Mouse (Mus musculus) myocyte (in vitro differentiated cells): ENCODE data around the gene AA986860. TPM values are rescaled to one million over a fixed set of nuclear protein-coding genes. Genes with fewer than 3 reads are reported as not detected.

ENCODE experiments used
- H3K27me3 ChIP-seq: one replicate; pipeline ENCODE4 v1.6.1; 2011; ENCODE audit not compliant: control insufficient read depth, insufficient read depth, insufficient read length
- H3K36me3 ChIP-seq: one replicate; pipeline ENCODE4 v1.6.1; 2011; ENCODE audit not compliant: control insufficient read depth, insufficient read depth
- H3K4me2 ChIP-seq: one replicate; pipeline ENCODE4 v1.6.1; 2011; ENCODE audit warnings: low read depth, control low read depth
- H3K4me3 ChIP-seq: one replicate; pipeline ENCODE4 v1.5.1; 2011; ENCODE audit warnings: mild to moderate bottlenecking, control low read depth, moderate library complexity
- H3K79me2 ChIP-seq: one replicate; pipeline ENCODE4 v1.6.1; 2011; ENCODE audit not compliant: control insufficient read depth, insufficient read depth
- H3ac ChIP-seq: one replicate; pipeline ENCODE4 v1.6.1; 2011; ENCODE audit not compliant: control insufficient read depth, insufficient read length
- CEBPB ChIP-seq: IDR thresholded peaks from 2 replicates; pipeline ENCODE4 v1.6.1; 2011; ENCODE audit warnings: mild to moderate bottlenecking, moderate library complexity; ENCODE audit not compliant: poor library complexity, insufficient read depth, severe bottlenecking
- E2F4 ChIP-seq: IDR thresholded peaks from one replicate; pipeline ENCODE4 v1.6.1; 2011; ENCODE audit warnings: mild to moderate bottlenecking, control low read depth, moderate library complexity; ENCODE audit not compliant: insufficient read depth
- MAX ChIP-seq: IDR thresholded peaks from one replicate; pipeline ENCODE4 v1.6.1; 2011; ENCODE audit warnings: low read depth, mild to moderate bottlenecking, control low read depth
- MYOD1 ChIP-seq, 3 experiments: IDR thresholded peaks; one replicate each; pipeline ENCODE4 v1.6.1; 2011; ENCODE audit warnings: control low read depth in 2 of 3, low read depth in 2 of 3, mild to moderate bottlenecking in 2 of 3, moderate library complexity in 1 of 3; ENCODE audit not compliant: insufficient read length in 2 of 3, control insufficient read depth in 1 of 3
- MYOG ChIP-seq, 3 experiments: IDR thresholded peaks; one replicate each; pipeline ENCODE4 v1.6.1; 2011; ENCODE audit warnings: control low read depth in 2 of 3, low read depth in 2 of 3, mild to moderate bottlenecking in 2 of 3; ENCODE audit not compliant: insufficient read length in 2 of 3, control insufficient read depth in 1 of 3, insufficient read depth in 1 of 3
- POLR2A ChIP-seq: IDR thresholded peaks from one replicate; pipeline ENCODE4 v1.6.1; 2011; ENCODE audit warnings: low read depth, mild to moderate bottlenecking, control low read depth, moderate library complexity; ENCODE audit not compliant: insufficient read length
- POLR2AphosphoS2 ChIP-seq: IDR thresholded peaks from one replicate; pipeline ENCODE4 v1.6.1; 2011; ENCODE audit warnings: low read depth, control low read depth; ENCODE audit not compliant: insufficient read length
- REST ChIP-seq: IDR thresholded peaks from one replicate; pipeline ENCODE4 v1.6.1; 2011; ENCODE audit warnings: mild to moderate bottlenecking, control low read depth, moderate library complexity; ENCODE audit not compliant: insufficient read depth, insufficient read length
- SRF ChIP-seq: IDR thresholded peaks from one replicate; pipeline ENCODE4 v1.6.1; 2011; ENCODE audit warnings: low read depth; ENCODE audit not compliant: control insufficient read depth, insufficient read length
- TCF12 ChIP-seq: IDR thresholded peaks from one replicate; pipeline ENCODE4 v1.6.1; 2011; ENCODE audit warnings: mild to moderate bottlenecking, control low read depth; ENCODE audit not compliant: poor library complexity, insufficient read depth, severe bottlenecking
- TCF3 ChIP-seq: IDR thresholded peaks from one replicate; pipeline ENCODE4 v1.6.1; 2011; ENCODE audit warnings: low read depth, control low read depth; ENCODE audit not compliant: insufficient read length
- USF1 ChIP-seq: IDR thresholded peaks from one replicate; pipeline ENCODE4 v1.6.1; 2011; ENCODE audit warnings: low read depth, mild to moderate bottlenecking, control low read depth, moderate library complexity
- polyA plus RNA-seq: library from polyadenylated mRNA; unstranded; fragments of >200 nt; fragmentation: generic; extraction: Trizol; gene quantifications from one replicate; pipeline ENCODE4 v1.2.1, GENCODE M21; 2012; ENCODE audit warnings: missing spikeins

Gene AA986860
- polyA plus RNA-seq, 1 experiment, result 1.2 TPM

DNA sequence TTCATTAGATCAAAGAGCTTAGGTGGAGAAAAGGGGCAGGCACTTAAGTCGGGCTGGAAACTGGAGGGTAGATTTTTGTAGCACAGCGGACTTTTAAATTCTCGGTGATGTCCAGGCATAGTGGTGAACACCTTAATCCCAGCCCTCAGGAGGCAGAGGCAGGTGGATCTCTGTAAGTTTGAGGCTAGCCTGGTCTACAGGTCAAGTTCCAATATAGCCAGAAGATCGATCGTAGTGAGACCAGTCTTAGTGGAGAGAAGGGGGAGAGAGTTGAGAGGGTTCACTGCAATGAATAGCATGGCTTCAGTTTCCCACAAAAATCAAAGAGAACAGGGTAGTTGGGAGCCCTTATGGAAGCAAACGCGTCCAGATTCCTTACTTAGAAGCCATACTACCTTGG lies 6.1 kb downstream of the AA986860 start:
- Histone ChIP-seq H3K4me3 (no peak overlapping the region), H3K79me2 (no peaks in the 10 kb centered on the region), H3ac (no peak overlapping the region), H3K36me3 (no peaks in the 10 kb centered on the region), H3K4me2 (no peak overlapping the region), H3K27me3 (no peaks in the 10 kb centered on the region)
- TF ChIP-seq MYOD1 (IDR thresholded peaks at IDR 0.05; ENCODE audit: control insufficient read depth in 1 of 3, insufficient read length in 2 of 3, low read depth in 2 of 3), result no peak
- TF ChIP-seq MYOG (IDR thresholded peaks at IDR 0.05; ENCODE audit: control insufficient read depth in 1 of 3, insufficient read depth in 1 of 3, insufficient read length in 2 of 3, low read depth in 2 of 3), result no peak
- TF ChIP-seq USF1, result no peak
- TF ChIP-seq SRF, result no peak
- no peak for TF ChIP-seq REST
- TF ChIP-seq CEBPB, result no peak
- TF ChIP-seq TCF3, result no peak
- TF ChIP-seq E2F4, result no peak
- no peak for TF ChIP-seq MAX
- TF ChIP-seq POLR2AphosphoS2, result no peak
- TF ChIP-seq TCF12, result no peak
- no peak for TF ChIP-seq POLR2A

DNA sequence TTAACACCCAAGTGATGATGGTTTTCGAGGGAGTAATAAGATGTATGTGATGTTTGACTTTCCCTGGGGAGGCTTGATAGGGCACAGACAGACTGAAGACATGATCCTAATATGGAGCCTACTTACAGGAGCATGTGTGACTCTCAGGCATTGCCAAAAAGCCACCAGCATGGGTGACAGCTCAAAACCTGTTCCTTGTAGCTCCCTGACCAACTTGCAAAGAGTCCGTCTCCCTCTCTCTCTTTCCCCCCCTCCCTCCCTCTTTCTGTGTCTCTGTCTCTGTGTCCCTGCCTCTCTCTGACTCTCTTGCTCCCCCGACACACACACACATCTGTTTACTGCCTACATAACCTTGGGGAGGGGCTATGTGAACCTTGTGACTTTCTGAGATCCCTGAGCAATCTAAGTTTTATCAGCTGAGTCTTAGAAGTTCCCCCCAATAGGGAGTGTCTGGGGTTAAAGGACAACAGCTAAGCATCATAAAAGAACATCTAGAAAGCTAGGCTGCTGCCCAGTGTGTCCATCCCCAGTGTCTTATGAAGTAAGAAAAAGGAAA lies 6.9 kb downstream of the AA986860 start:
- Histone ChIP-seq H3K79me2 (no peaks in the 10 kb centered on the region), H3K27me3 (no peaks in the 10 kb centered on the region), H3ac (no peak overlapping the region), H3K4me3 (no peak overlapping the region), H3K36me3 (no peaks in the 10 kb centered on the region), H3K4me2 (no peak overlapping the region)
- TF ChIP-seq CEBPB, result no peak
- TF ChIP-seq POLR2AphosphoS2, result no peak
- no peak for TF ChIP-seq TCF12
- no peak for TF ChIP-seq POLR2A
- TF ChIP-seq MYOG (IDR thresholded peaks at IDR 0.05; ENCODE audit: control insufficient read depth in 1 of 3, insufficient read depth in 1 of 3, insufficient read length in 2 of 3, low read depth in 2 of 3), result no peak
- no peak for TF ChIP-seq SRF
- no peak for TF ChIP-seq MYOD1 (IDR thresholded peaks at IDR 0.05; ENCODE audit: control insufficient read depth in 1 of 3, insufficient read length in 2 of 3, low read depth in 2 of 3)
- TF ChIP-seq E2F4, result no peak
- no peak for TF ChIP-seq MAX

DNA sequence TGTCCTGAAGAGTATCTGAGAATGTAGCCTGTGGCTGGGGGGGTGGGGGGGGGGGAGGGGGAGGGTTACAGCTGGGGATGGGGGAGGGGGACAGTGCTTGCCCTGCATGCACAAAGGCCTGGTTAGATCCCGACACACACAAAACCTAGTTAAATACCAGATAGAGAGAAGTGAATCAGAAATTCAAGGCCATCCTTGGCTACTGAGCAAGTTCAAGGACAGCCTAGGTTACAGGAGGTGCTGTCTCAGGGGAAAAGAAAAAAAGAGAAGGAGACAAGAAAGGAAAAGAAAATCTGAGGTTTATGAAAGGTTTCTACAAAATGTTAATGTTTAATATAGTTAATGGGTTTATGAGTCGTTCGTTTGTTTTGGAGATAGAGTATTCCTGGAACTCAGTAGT lies 7.9 kb downstream of the AA986860 start:
- Histone ChIP-seq H3K27me3 (no peaks in the 10 kb centered on the region), H3K4me3 (no peak overlapping the region), H3ac (no peak overlapping the region), H3K4me2 (no peak overlapping the region), H3K79me2 (no peaks in the 10 kb centered on the region), H3K36me3 (no peaks in the 10 kb centered on the region)
- no peak for TF ChIP-seq REST
- TF ChIP-seq POLR2A, result no peak
- TF ChIP-seq TCF3, result no peak
- no peak for TF ChIP-seq CEBPB
- no peak for TF ChIP-seq MYOD1 (IDR thresholded peaks at IDR 0.05; ENCODE audit: control insufficient read depth in 1 of 3, insufficient read length in 2 of 3, low read depth in 2 of 3)

DNA sequence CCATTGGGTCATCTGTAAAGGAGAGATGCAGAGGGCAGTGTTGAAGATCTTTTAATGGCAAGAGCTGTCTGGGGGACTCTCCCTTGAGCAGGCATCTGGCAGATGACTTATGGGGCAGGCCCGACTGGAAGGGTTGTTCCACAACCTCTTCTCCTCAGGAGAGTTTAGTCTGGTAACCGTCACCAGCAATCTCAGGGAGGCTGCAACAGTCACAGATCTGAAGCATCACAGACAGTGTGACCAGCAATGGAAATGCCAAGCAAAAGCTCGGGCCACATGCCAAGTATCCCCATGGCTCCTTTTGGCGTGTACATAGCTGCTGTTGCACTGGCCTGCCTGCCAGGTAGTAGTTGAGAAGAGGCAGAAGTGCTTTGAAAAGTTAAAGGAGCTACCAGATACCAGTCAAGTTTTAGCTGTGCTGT lies 8.5 kb downstream of the AA986860 start:
- TF ChIP-seq USF1, result no peak
- TF ChIP-seq POLR2A, result no peak
- no peak for TF ChIP-seq SRF
- no peak for TF ChIP-seq MAX
- TF ChIP-seq MYOG (IDR thresholded peaks at IDR 0.05; ENCODE audit: control insufficient read depth in 1 of 3, insufficient read depth in 1 of 3, insufficient read length in 2 of 3, low read depth in 2 of 3), result no peak
- no peak for TF ChIP-seq MYOD1 (IDR thresholded peaks at IDR 0.05; ENCODE audit: control insufficient read depth in 1 of 3, insufficient read length in 2 of 3, low read depth in 2 of 3)
- no peak for TF ChIP-seq TCF12
- H3ac ChIP-seq, result no peak overlapping the region
- no peak overlapping the region for H3K4me3 ChIP-seq
- H3K27me3 ChIP-seq, result no peaks in the 10 kb centered on the region
- H3K79me2 ChIP-seq, result no peaks in the 10 kb centered on the region
- H3K4me2 ChIP-seq, result peak overlapping the region; percentile 52
- no peaks in the 10 kb centered on the region for H3K36me3 ChIP-seq

DNA sequence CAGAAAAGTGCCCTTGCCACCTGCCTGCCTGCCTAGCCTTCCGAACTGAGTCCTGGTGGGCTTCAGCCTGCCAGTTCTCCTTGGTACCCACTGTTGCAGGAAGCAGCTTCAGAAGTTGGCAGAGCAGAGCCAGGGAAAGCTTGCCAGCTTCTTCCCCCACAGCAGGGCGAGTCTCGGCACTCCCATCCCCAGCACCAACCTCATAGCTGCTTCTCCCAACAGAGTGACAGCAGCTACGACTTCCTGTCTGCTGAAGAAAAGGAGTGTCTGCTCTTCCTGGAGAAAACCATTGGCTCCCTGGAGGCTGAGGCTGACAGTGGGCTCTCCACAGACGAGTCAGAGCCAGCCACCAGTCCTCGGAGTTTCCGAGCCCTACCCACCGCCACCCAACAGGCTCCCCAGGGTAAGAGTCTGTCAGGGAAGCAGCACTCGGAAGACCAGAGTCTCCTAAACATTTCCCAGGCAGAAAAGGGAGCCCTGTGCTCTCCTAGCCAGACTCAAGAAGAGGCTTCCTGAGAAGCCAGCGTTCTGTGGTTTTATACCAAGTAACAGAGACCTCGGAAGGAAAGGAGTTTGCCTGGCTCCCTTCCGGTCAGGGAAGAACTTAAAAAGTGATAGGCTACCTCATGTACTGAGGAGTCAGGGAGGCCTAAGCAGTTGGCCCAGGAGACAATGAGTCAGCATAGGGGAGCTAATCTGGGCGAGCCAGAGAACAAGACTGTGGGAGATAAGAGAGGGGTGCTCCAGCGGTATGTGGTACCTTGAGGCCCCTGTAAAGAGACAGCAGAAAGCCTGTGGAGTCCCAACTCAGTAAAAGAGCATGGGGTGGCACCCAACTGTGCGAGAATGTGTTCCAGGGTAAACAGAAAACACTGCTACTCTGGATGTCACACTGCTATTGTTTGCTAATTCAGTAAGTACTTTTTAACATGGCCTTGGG lies 9.3 kb downstream of the AA986860 start:
- Histone ChIP-seq H3K4me2 (peak overlapping the region; percentile 52), H3K36me3 (no peaks in the 10 kb centered on the region), H3K4me3 (no peak overlapping the region), H3ac (no peak overlapping the region), H3K27me3 (no peaks in the 10 kb centered on the region), H3K79me2 (no peaks in the 10 kb centered on the region)
- TF ChIP-seq USF1, result no peak
- TF ChIP-seq CEBPB, result no peak
- no peak for TF ChIP-seq SRF
- no peak for TF ChIP-seq E2F4
- no peak for TF ChIP-seq MYOG (IDR thresholded peaks at IDR 0.05; ENCODE audit: control insufficient read depth in 1 of 3, insufficient read depth in 1 of 3, insufficient read length in 2 of 3, low read depth in 2 of 3)
- TF ChIP-seq MAX, result no peak
- no peak for TF ChIP-seq REST
- no peak for TF ChIP-seq POLR2A
- no peak for TF ChIP-seq TCF12
- no peak for TF ChIP-seq MYOD1 (IDR thresholded peaks at IDR 0.05; ENCODE audit: control insufficient read depth in 1 of 3, insufficient read length in 2 of 3, low read depth in 2 of 3)
- TF ChIP-seq TCF3, result no peak
- TF ChIP-seq POLR2AphosphoS2, result no peak
